In the genomic region with DNA sequence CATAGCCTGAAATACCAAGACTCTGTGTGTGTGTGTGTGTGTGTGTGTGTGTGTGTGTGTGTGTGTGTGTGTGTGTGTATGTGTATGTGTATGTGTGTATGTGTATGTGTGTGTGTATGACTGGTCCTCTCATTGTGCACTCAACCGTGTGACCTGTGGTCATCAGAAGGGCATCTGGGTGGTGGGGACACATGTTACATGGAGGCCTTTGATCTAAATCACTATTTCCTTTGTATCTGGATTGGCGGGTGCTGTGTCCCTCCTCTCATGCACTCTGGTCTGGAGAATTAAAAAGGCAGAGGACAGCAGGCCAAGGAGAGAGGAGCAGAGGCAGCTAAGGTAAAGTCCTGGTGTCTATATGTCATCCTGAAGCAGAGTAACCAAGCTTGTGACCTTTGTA, we compare ENCODE assay signal across 14 mouse cellular contexts. TPM values are rescaled to one million over a fixed set of nuclear protein-coding genes. Genes with fewer than 3 reads are reported as not detected.
"Had no signal": no experiment of that assay in that cellular context is flagged by ENCODE, and none has a peak within 500 bp of the region (broad histone marks: within the 10 kb centered on the region; RNA-seq: fewer than 3 reads in every experiment).

A gene (plus strand): TSS at position 301 of the 400 bp plus-strand sequence.

- H3K36me3 ChIP-seq: limb, embryonic 13.5 days; liver, embryonic 12.5 days; lung, embryonic 15.5 days; midbrain, embryonic 13.5 days had no signal

- H3K4me3 ChIP-seq: layer of hippocampus, adult 2 months; limb, embryonic 13.5 days; liver, embryonic 12.5 days; lung, embryonic 15.5 days; midbrain, embryonic 13.5 days had no signal

- ATAC-seq: liver, embryonic 12.5 days; midbrain, embryonic 13.5 days had no signal

- H3K27me3 ChIP-seq: limb, embryonic 13.5 days; lung, embryonic 15.5 days; midbrain, embryonic 13.5 days had no signal

- H3K4me1 ChIP-seq: limb, embryonic 13.5 days; lung, embryonic 15.5 days; midbrain, embryonic 13.5 days had no signal

- H3K9me3 ChIP-seq: limb, embryonic 13.5 days; liver, embryonic 12.5 days; lung, embryonic 15.5 days; midbrain, embryonic 13.5 days had no signal

- H3K9ac ChIP-seq: limb, embryonic 13.5 days; liver, embryonic 12.5 days; lung, embryonic 15.5 days; midbrain, embryonic 13.5 days had no signal

- H3K4me2 ChIP-seq: limb, embryonic 13.5 days; liver, embryonic 12.5 days; lung, embryonic 15.5 days; midbrain, embryonic 13.5 days had no signal

- DNase-seq: kidney, adult 18-20 months; kidney, postnatal 10 days; kidney, postnatal 4 days; lung, postnatal 36 days; right cerebral cortex, postnatal 14 days; thymus, postnatal 36 days had no signal

- H3K27ac ChIP-seq: layer of hippocampus, adult 2 months; limb, embryonic 13.5 days; liver, embryonic 12.5 days; lung, embryonic 15.5 days; midbrain, embryonic 13.5 days had no signal

RNA-seq across cellular contexts. Expression of the gene that starts here (rescaled TPM):
- total RNA-seq: left cerebral cortex, postnatal 36 days; megakaryocyte progenitor cell, adult 5-6 weeks had no signal
- polyA plus RNA-seq: liver, embryonic 12.5 days; midbrain, embryonic 13.5 days; neural tube, embryonic 14.5 days had no signal
